Mouse (Mus musculus): ENCODE results near the gene Otud4. TPM values are rescaled to one million over a fixed set of nuclear protein-coding genes. Genes with fewer than 3 reads are reported as not detected.
A peak's percentile ranks its signal among the peaks of the same experiment; 100 is the strongest.

Gene Otud4
- polyA plus RNA-seq, 1 experiment from 2014 or later: 12.3 TPM

- 84% methylated on average over 2 of the region's 2 CpGs for WGBS
These were observed 20.1 kb upstream of the Otud4 start for GRCm38 (mm10) chr8:79619353-79619752.

GRCm38 (mm10) chr8:79620000-79620399 is 19.4 kb upstream of the Otud4 start:
- Histone ChIP-seq H3K9me3 (replicated peaks) (no peaks in the 10 kb centered on the region), H3K27me3 (no peaks in the 10 kb centered on the region), H3K4me1 (no peaks in the 10 kb centered on the region), H3K36me3 (no peaks in the 10 kb centered on the region), H3K27ac (replicated peaks) (no peak overlapping the region), H3K4me2 (replicated peaks) (no peak overlapping the region), H3K4me3 (replicated peaks) (no peak overlapping the region), H3K9ac (no peak overlapping the region)
- no peak for ATAC-seq (ENCODE audit: insufficient number of reproducible peaks, low FRiP score, low TSS enrichment, low read depth)
- WGBS: 27% methylated on average over 3 of the region's 3 CpGs

More at GRCm38 (mm10) chr8:79619353-79619752, 20.1 kb upstream of the Otud4 start:
- Histone ChIP-seq H3K9ac (no peak overlapping the region), H3K27ac (replicated peaks) (no peak overlapping the region), H3K4me1 (no peaks in the 10 kb centered on the region), H3K4me3 (replicated peaks) (no peak overlapping the region), H3K4me2 (replicated peaks) (no peak overlapping the region), H3K9me3 (replicated peaks) (no peaks in the 10 kb centered on the region), H3K36me3 (no peaks in the 10 kb centered on the region), H3K27me3 (no peaks in the 10 kb centered on the region)
- no peak for ATAC-seq (ENCODE audit: insufficient number of reproducible peaks, low FRiP score, low TSS enrichment, low read depth)

- no peak overlapping the region for H3K9ac ChIP-seq
- WGBS: 59% methylated on average over 9 of the region's 9 CpGs
- no peaks in the 10 kb centered on the region for H3K27me3 ChIP-seq
- no peaks in the 10 kb centered on the region for H3K9me3 ChIP-seq (replicated peaks)
- no peaks in the 10 kb centered on the region for H3K4me1 ChIP-seq
- no peak overlapping the region for H3K27ac ChIP-seq (replicated peaks)
- no peak for ATAC-seq (ENCODE audit: insufficient number of reproducible peaks, low FRiP score, low TSS enrichment, low read depth)
- H3K4me2 ChIP-seq (replicated peaks): no peak overlapping the region
- no peak overlapping the region for H3K4me3 ChIP-seq (replicated peaks)
- no peaks in the 10 kb centered on the region for H3K36me3 ChIP-seq
These were observed 18.7 kb upstream of the Otud4 start for GRCm38 (mm10) chr8:79620489-79621276.

- 79% methylated on average over 11 of the region's 11 CpGs for WGBS
- no peak for ATAC-seq (ENCODE audit: insufficient number of reproducible peaks, low FRiP score, low TSS enrichment, low read depth)
- H3K4me2 ChIP-seq (replicated peaks): no peak overlapping the region
- H3K4me1 ChIP-seq: no peaks in the 10 kb centered on the region
- no peaks in the 10 kb centered on the region for H3K27me3 ChIP-seq
- no peaks in the 10 kb centered on the region for H3K9me3 ChIP-seq (replicated peaks)
- no peak overlapping the region for H3K4me3 ChIP-seq (replicated peaks)
- no peaks in the 10 kb centered on the region for H3K36me3 ChIP-seq
- no peak overlapping the region for H3K9ac ChIP-seq
- no peak overlapping the region for H3K27ac ChIP-seq (replicated peaks)
These were observed 17.1 kb upstream of the Otud4 start for GRCm38 (mm10) chr8:79622346-79622745.

- ATAC-seq (ENCODE audit: insufficient number of reproducible peaks, low FRiP score, low TSS enrichment, low read depth): no peak
- no peaks in the 10 kb centered on the region for H3K4me1 ChIP-seq
- no peak overlapping the region for H3K4me2 ChIP-seq (replicated peaks)
- no peak overlapping the region for H3K4me3 ChIP-seq (replicated peaks)
- H3K27ac ChIP-seq (replicated peaks): no peak overlapping the region
- H3K36me3 ChIP-seq: no peaks in the 10 kb centered on the region
- H3K9me3 ChIP-seq (replicated peaks): no peaks in the 10 kb centered on the region
- H3K27me3 ChIP-seq: no peaks in the 10 kb centered on the region
- no peak overlapping the region for H3K9ac ChIP-seq
- WGBS: 93% methylated on average over 12 of the region's 12 CpGs
These were observed 16.1 kb upstream of the Otud4 start for GRCm38 (mm10) chr8:79623351-79623750.

- Histone ChIP-seq H3K4me1 (no peaks in the 10 kb centered on the region), H3K9ac (no peak overlapping the region), H3K27me3 (no peaks in the 10 kb centered on the region), H3K27ac (replicated peaks) (no peak overlapping the region), H3K36me3 (no peaks in the 10 kb centered on the region), H3K9me3 (replicated peaks) (no peaks in the 10 kb centered on the region), H3K4me3 (replicated peaks) (no peak overlapping the region), H3K4me2 (replicated peaks) (no peak overlapping the region)
- ATAC-seq (ENCODE audit: insufficient number of reproducible peaks, low FRiP score, low TSS enrichment, low read depth): no peak
- WGBS: 73% methylated on average over 4 of the region's 4 CpGs
These were observed 15.0 kb upstream of the Otud4 start for GRCm38 (mm10) chr8:79624416-79624815.

- ATAC-seq (ENCODE audit: insufficient number of reproducible peaks, low FRiP score, low TSS enrichment, low read depth): no peak
- no peak overlapping the region for H3K4me2 ChIP-seq (replicated peaks)
- no peaks in the 10 kb centered on the region for H3K9me3 ChIP-seq (replicated peaks)
- no peak overlapping the region for H3K4me3 ChIP-seq (replicated peaks)
- no peaks in the 10 kb centered on the region for H3K4me1 ChIP-seq
- H3K36me3 ChIP-seq: no peaks in the 10 kb centered on the region
- H3K27me3 ChIP-seq: no peaks in the 10 kb centered on the region
- no peak overlapping the region for H3K27ac ChIP-seq (replicated peaks)
- WGBS: 81% methylated on average over 5 of the region's 5 CpGs
- no peak overlapping the region for H3K9ac ChIP-seq
These were observed 13.2 kb upstream of the Otud4 start for GRCm38 (mm10) chr8:79626213-79626612.

- H3K27me3 ChIP-seq: no peaks in the 10 kb centered on the region
- H3K9ac ChIP-seq: no peak overlapping the region
- H3K9me3 ChIP-seq (replicated peaks): no peaks in the 10 kb centered on the region
- 0 out of 2 replicates have a peak, but pooled peaks cover under 1% of the 10 kb centered on the region for H3K4me1 ChIP-seq
- WGBS: 90% methylated on average over 1 of the region's 1 CpGs
- H3K4me3 ChIP-seq (replicated peaks): no peak overlapping the region
- no peak overlapping the region for H3K27ac ChIP-seq (replicated peaks)
- no peak for ATAC-seq (ENCODE audit: insufficient number of reproducible peaks, low FRiP score, low TSS enrichment, low read depth)
- no peak overlapping the region for H3K4me2 ChIP-seq (replicated peaks)
- no peaks in the 10 kb centered on the region for H3K36me3 ChIP-seq
These were observed 3.9 kb upstream of the Otud4 start for GRCm38 (mm10) chr8:79635491-79635890.

- Histone ChIP-seq H3K9me3 (replicated peaks) (no peaks in the 10 kb centered on the region), H3K27ac (replicated peaks) (no peak overlapping the region), H3K27me3 (no peaks in the 10 kb centered on the region), H3K9ac (no peak overlapping the region), H3K4me1 (peaks cover 7% of the 10 kb centered on the region), H3K4me3 (replicated peaks) (no peak overlapping the region), H3K4me2 (replicated peaks) (no peak overlapping the region), H3K36me3 (no peaks in the 10 kb centered on the region)
- no peak for ATAC-seq (ENCODE audit: insufficient number of reproducible peaks, low FRiP score, low TSS enrichment, low read depth)
- WGBS: 71% methylated on average over 1 of the region's 1 CpGs
These were observed 3.3 kb upstream of the Otud4 start for GRCm38 (mm10) chr8:79636151-79636550.

- Histone ChIP-seq H3K4me1 (peaks cover 17% of the 10 kb centered on the region), H3K36me3 (no peaks in the 10 kb centered on the region), H3K4me2 (replicated peaks) (no peak overlapping the region), H3K4me3 (replicated peaks) (no peak overlapping the region), H3K27ac (replicated peaks) (no peak overlapping the region), H3K27me3 (no peaks in the 10 kb centered on the region), H3K9me3 (replicated peaks) (no peaks in the 10 kb centered on the region), H3K9ac (no peak overlapping the region)
- no peak for ATAC-seq (ENCODE audit: insufficient number of reproducible peaks, low FRiP score, low TSS enrichment, low read depth)
- 82% methylated on average over 3 of the region's 3 CpGs for WGBS
These were observed 2.2 kb upstream of the Otud4 start for GRCm38 (mm10) chr8:79637237-79637636.

GRCm38 (mm10) chr8:79638001-79638706 is 1.3 kb upstream of the Otud4 start:
- H3K4me1 ChIP-seq: peaks cover 22% of the 10 kb centered on the region
- no peaks in the 10 kb centered on the region for H3K9me3 ChIP-seq (replicated peaks)
- no peaks in the 10 kb centered on the region for H3K36me3 ChIP-seq
- H3K9ac ChIP-seq: peak overlapping the region; percentile 69; the same call in 1 of the 2 replicates
- WGBS: 8% methylated on average over 11 of the region's 11 CpGs
- H3K27ac ChIP-seq (replicated peaks): peak overlapping the region; percentile 90
- H3K4me2 ChIP-seq (replicated peaks): peak overlapping the region; percentile 79
- H3K4me3 ChIP-seq (replicated peaks): peak overlapping the region; percentile 94
- no peaks in the 10 kb centered on the region for H3K27me3 ChIP-seq
- ATAC-seq (ENCODE audit: insufficient number of reproducible peaks, low FRiP score, low TSS enrichment, low read depth): no peak

Measured in embryonic facial prominence, embryonic 15.5 days (tissue).